ENCODE assay signal across 23 mouse cellular contexts in genomic region chr7:68189211-68189610, GRCm38 (mm10).
DNase-seq lines count a peak whose midpoint lies in the region; ATAC-seq lines count a peak whose summit lies in the region.
"Had no signal": no experiment of that assay in that cellular context is flagged by ENCODE, and none has a peak within 500 bp of the region (broad histone marks: within the 10 kb centered on the region; RNA-seq: fewer than 3 reads in every experiment).

No protein-coding gene starts in this region.

- WGBS in liver, embryonic 16.5 days (ENCODE audit: insufficient replicate concordance) = 4% methylated on average over 6 of the region's 6 CpGs
- 28% methylated on average over 6 of the region's 6 CpGs for WGBS in heart, embryonic 12.5 days

- H3K9ac ChIP-seq in liver, embryonic 16.5 days (ENCODE audit: low read depth, low read length) = no peak overlapping the region
- H3K9ac ChIP-seq in heart, embryonic 12.5 days = no peak overlapping the region
- H3K9ac ChIP-seq: heart, embryonic 13.5 days; hindbrain, embryonic 13.5 days; limb, embryonic 13.5 days; lung, embryonic 14.5 days; midbrain, embryonic 12.5 days had no signal

- peak overlapping the region; percentile 35 for H3K4me2 ChIP-seq in liver, embryonic 16.5 days (ENCODE audit: low read depth, low read length)
- no peak overlapping the region for H3K4me2 ChIP-seq in heart, embryonic 12.5 days
- H3K4me2 ChIP-seq: heart, embryonic 13.5 days; hindbrain, embryonic 13.5 days; limb, embryonic 13.5 days; lung, embryonic 14.5 days; midbrain, embryonic 12.5 days had no signal

- H3K9me3 ChIP-seq in liver, embryonic 16.5 days (replicated peaks; ENCODE audit: control insufficient read depth, low read length) = no peaks in the 10 kb centered on the region
- H3K9me3 ChIP-seq in heart, embryonic 12.5 days (replicated peaks) = no peaks in the 10 kb centered on the region
- H3K9me3 ChIP-seq: heart, embryonic 13.5 days; hindbrain, embryonic 13.5 days; limb, embryonic 13.5 days; midbrain, embryonic 12.5 days had no signal

- H3K27me3 ChIP-seq in liver, embryonic 16.5 days (ENCODE audit: control insufficient read depth, insufficient read depth, low read depth, low read length) = no peaks in the 10 kb centered on the region
- no peaks in the 10 kb centered on the region for H3K27me3 ChIP-seq in heart, embryonic 12.5 days (replicated peaks)
- H3K27me3 ChIP-seq: heart, embryonic 13.5 days; hindbrain, embryonic 13.5 days; limb, embryonic 13.5 days; midbrain, embryonic 12.5 days had no signal

- peaks cover 13% of the 10 kb centered on the region for H3K4me1 ChIP-seq in liver, embryonic 16.5 days (ENCODE audit: control insufficient read depth, low read depth, low read length)
- peaks cover 18% of the 10 kb centered on the region for H3K4me1 ChIP-seq in heart, embryonic 12.5 days (replicated peaks)
- H3K4me1 ChIP-seq: hindbrain, embryonic 13.5 days; limb, embryonic 13.5 days; midbrain, embryonic 12.5 days had no signal

- no peak overlapping the region for H3K4me3 ChIP-seq in liver, embryonic 16.5 days (ENCODE audit: low read depth, low read length)
- no peak overlapping the region for H3K4me3 ChIP-seq in heart, embryonic 12.5 days
- H3K4me3 ChIP-seq: heart, embryonic 13.5 days; hindbrain, embryonic 13.5 days; limb, embryonic 13.5 days; midbrain, embryonic 12.5 days had no signal

- H3K36me3 ChIP-seq in liver, embryonic 16.5 days (ENCODE audit: control insufficient read depth, insufficient read depth) = peaks cover 6% of the 10 kb centered on the region; the same call in 1 of the 2 replicates
- H3K36me3 ChIP-seq in heart, embryonic 12.5 days = peaks cover 87% of the 10 kb centered on the region

- peak; percentile 86 for ATAC-seq in liver, embryonic 16.5 days (ENCODE audit: low read depth)
- ATAC-seq in heart, embryonic 12.5 days (ENCODE audit: insufficient number of reproducible peaks, low FRiP score) = no peak
- ATAC-seq: forebrain, embryonic 14.5 days had no signal

- H3K27ac ChIP-seq in liver, embryonic 16.5 days (ENCODE audit: low read length) = no peak overlapping the region; the same call in 1 of the 2 replicates
- H3K27ac ChIP-seq in heart, embryonic 12.5 days (ENCODE audit: poor library complexity, severe bottlenecking) = no peak overlapping the region
- H3K27ac ChIP-seq: heart, embryonic 13.5 days; hindbrain, embryonic 13.5 days; limb, embryonic 13.5 days; midbrain, embryonic 12.5 days had no signal

- peak; percentile 97 for DNase-seq in 416B (ENCODE audit: low read depth)
- DNase-seq in c-Kit-positive CD71-positive TER-119-negative erythroid progenitor cells, embryonic 14.5 days (ENCODE audit: low read depth) = peak; percentile 73
- peak; percentile 73 for DNase-seq in liver
- no peak for DNase-seq in adrenal gland, adult (ENCODE audit: inconsistent age in 2 of 2, low spot score in 1 of 2)
- DNase-seq in cerebellum, postnatal 10 days = no peak
- DNase-seq in layer of hippocampus, adult 11-12 months (ENCODE audit: low spot score) = no peak
- DNase-seq: adrenal gland, postnatal 14 days; cerebellum, adult 11 months; cerebellum, postnatal 25 days; gastrocnemius, postnatal 14 days; heart, adult 18-20 months; kidney, adult 18-20 months; kidney, postnatal 4 days; layer of hippocampus, adult 9-11 months; lung, embryonic 14.5 days; lung, postnatal 4 days had no signal

Comparison
In these comparisons a context has a peak if more than half of its experiments do, and no peak if none do; other contexts are left out.
1. DNase-seq: peak in 416B (single experiment), c-Kit-positive CD71-positive TER-119-negative erythroid progenitor cells, embryonic 14.5 days (single experiment) and liver (single experiment); none in adrenal gland, adult (0 of 2), cerebellum, postnatal 10 days (0 of 2) and layer of hippocampus, adult 11-12 months (single experiment).